Mouse (Mus musculus): ENCODE measurements around the gene Hoxb8.
A peak's percentile ranks its signal among the peaks of the same experiment; 100 is the strongest.

Hoxb8 gene

GRCm38 (mm10) chr11:96281855-96282570 lies at the start of gene Hoxb8:
Hoxb8 (plus strand) TSS chr11:96281905.
- 0 out of 2 replicates have a peak within 1 kb of the TSS, but pooled peaks have one; percentile 7 for H3K4me3 ChIP-seq (replicated peaks; ENCODE audit: low read length)
- TF ChIP-seq NANOG (IDR thresholded peaks at IDR 0.05; ENCODE audit: borderline replicate concordance, low read length) (no peak), POU5F1 (IDR thresholded peaks at IDR 0.05; ENCODE audit: borderline replicate concordance, low read length) (no peak), CTCF (conservative IDR thresholded peaks at IDR 0.05; ENCODE audit: low read length) (no peak)
- H3K27me3 ChIP-seq (ENCODE audit: insufficient read depth, low read length) = peaks cover 95% of the 10 kb centered on the region
- no peaks in the 10 kb centered on the region for H3K36me3 ChIP-seq (ENCODE audit: insufficient read depth, low read length)
- H3K4me1 ChIP-seq (replicated peaks; ENCODE audit: low read depth, low read length) = peaks cover 57% of the 10 kb centered on the region
- no peaks in the 10 kb centered on the region for H3K9me3 ChIP-seq (ENCODE audit: low read length)

- Histone ChIP-seq H3K4me3 (replicated peaks; ENCODE audit: low read length) (no peak overlapping the region), H3K9me3 (ENCODE audit: low read length) (no peaks in the 10 kb centered on the region), H3K4me1 (replicated peaks; ENCODE audit: low read depth, low read length) (no peaks in the 10 kb centered on the region), H3K36me3 (ENCODE audit: insufficient read depth, low read length) (no peaks in the 10 kb centered on the region), H3K27me3 (ENCODE audit: insufficient read depth, low read length) (peaks cover 49% of the 10 kb centered on the region)
- TF ChIP-seq CTCF (conservative IDR thresholded peaks at IDR 0.05; ENCODE audit: low read length) = peak; percentile 66
- no peak for TF ChIP-seq POU5F1 (IDR thresholded peaks at IDR 0.05; ENCODE audit: borderline replicate concordance, low read length)
Measured at GRCm38 (mm10) chr11:96234906-96235305, 46.8 kb upstream of the Hoxb8 start.

GRCm38 (mm10) chr11:96240211-96240610 lies 41.5 kb upstream of the Hoxb8 start:
- no peaks in the 10 kb centered on the region for H3K36me3 ChIP-seq (ENCODE audit: insufficient read depth, low read length)
- no peak overlapping the region for H3K4me3 ChIP-seq (replicated peaks; ENCODE audit: low read length)
- no peaks in the 10 kb centered on the region for H3K9me3 ChIP-seq (ENCODE audit: low read length)
- TF ChIP-seq NANOG (IDR thresholded peaks at IDR 0.05; ENCODE audit: borderline replicate concordance, low read length) (no peak), CTCF (conservative IDR thresholded peaks at IDR 0.05; ENCODE audit: low read length) (peak; percentile 83), POU5F1 (IDR thresholded peaks at IDR 0.05; ENCODE audit: borderline replicate concordance, low read length) (no peak)
- peaks cover 34% of the 10 kb centered on the region for H3K27me3 ChIP-seq (ENCODE audit: insufficient read depth, low read length)
- H3K4me1 ChIP-seq (replicated peaks; ENCODE audit: low read depth, low read length) = no peaks in the 10 kb centered on the region; the same call in 1 of the 2 replicates

- Histone ChIP-seq H3K4me3 (replicated peaks; ENCODE audit: low read length) (peak overlapping the region; percentile 78), H3K36me3 (ENCODE audit: insufficient read depth, low read length) (no peaks in the 10 kb centered on the region), H3K9me3 (ENCODE audit: low read length) (no peaks in the 10 kb centered on the region), H3K4me1 (replicated peaks; ENCODE audit: low read depth, low read length) (peaks cover 54% of the 10 kb centered on the region), H3K27me3 (ENCODE audit: insufficient read depth, low read length) (peaks cover 76% of the 10 kb centered on the region)
- TF ChIP-seq POU5F1 (IDR thresholded peaks at IDR 0.05; ENCODE audit: borderline replicate concordance, low read length) (no peak), CTCF (conservative IDR thresholded peaks at IDR 0.05; ENCODE audit: low read length) (no peak), NANOG (IDR thresholded peaks at IDR 0.05; ENCODE audit: borderline replicate concordance, low read length) (no peak)
Measured at GRCm38 (mm10) chr11:96250901-96251300, 30.8 kb upstream of the Hoxb8 start.

- Histone ChIP-seq H3K4me1 (replicated peaks; ENCODE audit: low read depth, low read length) (peaks cover 61% of the 10 kb centered on the region), H3K9me3 (ENCODE audit: low read length) (no peaks in the 10 kb centered on the region), H3K4me3 (replicated peaks; ENCODE audit: low read length) (peak overlapping the region; percentile 78), H3K27me3 (ENCODE audit: insufficient read depth, low read length) (peaks cover 79% of the 10 kb centered on the region), H3K36me3 (ENCODE audit: insufficient read depth, low read length) (no peaks in the 10 kb centered on the region)
- TF ChIP-seq CTCF (conservative IDR thresholded peaks at IDR 0.05; ENCODE audit: low read length) = no peak
- TF ChIP-seq POU5F1 (IDR thresholded peaks at IDR 0.05; ENCODE audit: borderline replicate concordance, low read length) = no peak
- TF ChIP-seq NANOG (IDR thresholded peaks at IDR 0.05; ENCODE audit: borderline replicate concordance, low read length) = no peak
Measured at GRCm38 (mm10) chr11:96251480-96252031, 30.1 kb upstream of the Hoxb8 start.

- Histone ChIP-seq H3K9me3 (ENCODE audit: low read length) (no peaks in the 10 kb centered on the region), H3K27me3 (ENCODE audit: insufficient read depth, low read length) (peaks cover 83% of the 10 kb centered on the region), H3K36me3 (ENCODE audit: insufficient read depth, low read length) (no peaks in the 10 kb centered on the region), H3K4me1 (replicated peaks; ENCODE audit: low read depth, low read length) (peaks cover 61% of the 10 kb centered on the region), H3K4me3 (replicated peaks; ENCODE audit: low read length) (peak overlapping the region; percentile 78)
- no peak for TF ChIP-seq POU5F1 (IDR thresholded peaks at IDR 0.05; ENCODE audit: borderline replicate concordance, low read length)
- no peak for TF ChIP-seq NANOG (IDR thresholded peaks at IDR 0.05; ENCODE audit: borderline replicate concordance, low read length)
- TF ChIP-seq CTCF (conservative IDR thresholded peaks at IDR 0.05; ENCODE audit: low read length) = no peak
Measured at GRCm38 (mm10) chr11:96252541-96253120, 29.1 kb upstream of the Hoxb8 start.

GRCm38 (mm10) chr11:96254221-96254620 lies 27.5 kb upstream of the Hoxb8 start:
- TF ChIP-seq CTCF (conservative IDR thresholded peaks at IDR 0.05; ENCODE audit: low read length) (no peak), POU5F1 (IDR thresholded peaks at IDR 0.05; ENCODE audit: borderline replicate concordance, low read length) (no peak), NANOG (IDR thresholded peaks at IDR 0.05; ENCODE audit: borderline replicate concordance, low read length) (no peak)
- no peaks in the 10 kb centered on the region for H3K9me3 ChIP-seq (ENCODE audit: low read length)
- H3K4me1 ChIP-seq (replicated peaks; ENCODE audit: low read depth, low read length) = peaks cover 65% of the 10 kb centered on the region
- peaks cover 85% of the 10 kb centered on the region for H3K27me3 ChIP-seq (ENCODE audit: insufficient read depth, low read length)
- H3K36me3 ChIP-seq (ENCODE audit: insufficient read depth, low read length) = no peaks in the 10 kb centered on the region
- peak overlapping the region; percentile 5 for H3K4me3 ChIP-seq (replicated peaks; ENCODE audit: low read length)

GRCm38 (mm10) chr11:96255111-96255995 lies 26.4 kb upstream of the Hoxb8 start:
- H3K27me3 ChIP-seq (ENCODE audit: insufficient read depth, low read length) = peaks cover 92% of the 10 kb centered on the region
- TF ChIP-seq POU5F1 (IDR thresholded peaks at IDR 0.05; ENCODE audit: borderline replicate concordance, low read length) = no peak
- no peak for TF ChIP-seq NANOG (IDR thresholded peaks at IDR 0.05; ENCODE audit: borderline replicate concordance, low read length)
- no peak for TF ChIP-seq CTCF (conservative IDR thresholded peaks at IDR 0.05; ENCODE audit: low read length)
- peak overlapping the region; percentile 59 for H3K4me3 ChIP-seq (replicated peaks; ENCODE audit: low read length)
- H3K9me3 ChIP-seq (ENCODE audit: low read length) = no peaks in the 10 kb centered on the region
- no peaks in the 10 kb centered on the region for H3K36me3 ChIP-seq (ENCODE audit: insufficient read depth, low read length)
- peaks cover 66% of the 10 kb centered on the region for H3K4me1 ChIP-seq (replicated peaks; ENCODE audit: low read depth, low read length)
